Mouse (Mus musculus) cerebellum, postnatal 10 days (tissue): ENCODE measurements around the gene Gm10188.

Experiments used
- DNase-seq, 2 experiments: peaks; one replicate each; pipeline ENCODE4 v3.0.0; 2021; ENCODE audit warnings: mixed read lengths in 2 of 2

Gm10188 gene

GRCm38 (mm10) chr1:132229667-132230066 is at the start of gene Gm10188:
Gm10188 (minus strand) TSS chr1:132229767.
- no peak for DNase-seq

- DNase-seq: no peak
Observed at GRCm38 (mm10) chr1:132277124-132277523, 47.6 kb upstream of the Gm10188 start.

- DNase-seq: no peak
Observed at GRCm38 (mm10) chr1:132276694-132277093, 47.1 kb upstream of the Gm10188 start.

- DNase-seq: no peak
Observed at GRCm38 (mm10) chr1:132271237-132271636, 41.7 kb upstream of the Gm10188 start.

GRCm38 (mm10) chr1:132268418-132269060 is 39.0 kb upstream of the Gm10188 start:
- no peak for DNase-seq

- DNase-seq: no peak
Observed at GRCm38 (mm10) chr1:132267959-132268358, 38.4 kb upstream of the Gm10188 start.

GRCm38 (mm10) chr1:132266791-132267557 is 37.4 kb upstream of the Gm10188 start:
- DNase-seq: no peak

GRCm38 (mm10) chr1:132265936-132266335 is 36.4 kb upstream of the Gm10188 start:
- DNase-seq: no peak

- DNase-seq: no peak
Observed at GRCm38 (mm10) chr1:132265211-132265859, 35.8 kb upstream of the Gm10188 start.

- DNase-seq: no peak
Observed at GRCm38 (mm10) chr1:132264577-132264976, 35.0 kb upstream of the Gm10188 start.

- no peak for DNase-seq
Observed at GRCm38 (mm10) chr1:132263618-132264017, 34.1 kb upstream of the Gm10188 start.

- peak; percentile 38 to 53 for DNase-seq
Observed at GRCm38 (mm10) chr1:132261058-132261457, 31.5 kb upstream of the Gm10188 start.

GRCm38 (mm10) chr1:132260331-132260730 is 30.8 kb upstream of the Gm10188 start:
- no peak for DNase-seq

- no peak for DNase-seq
Observed at GRCm38 (mm10) chr1:132254467-132254866, 24.9 kb upstream of the Gm10188 start.

GRCm38 (mm10) chr1:132246641-132247040 is 17.1 kb upstream of the Gm10188 start:
- no peak for DNase-seq

GRCm38 (mm10) chr1:132246137-132246536 is 16.6 kb upstream of the Gm10188 start:
- peak in 1 of 2 experiments; percentile 26 for DNase-seq

- DNase-seq: no peak
Observed at GRCm38 (mm10) chr1:132245010-132245409, 15.4 kb upstream of the Gm10188 start.

- peak; percentile 86 to 91 for DNase-seq
Observed at GRCm38 (mm10) chr1:132237585-132238159, 8.1 kb upstream of the Gm10188 start.

- no peak for DNase-seq
Observed at GRCm38 (mm10) chr1:132234757-132235273, 5.2 kb upstream of the Gm10188 start.

- DNase-seq: peak; percentile 75 to 83
Observed at GRCm38 (mm10) chr1:132233566-132233965, 4.0 kb upstream of the Gm10188 start.

- DNase-seq: peak in 1 of 2 experiments; percentile 21
Observed at GRCm38 (mm10) chr1:132231470-132232274, 2.1 kb upstream of the Gm10188 start.
